ENCODE assay signal across 22 mouse cellular contexts in the genomic region with DNA sequence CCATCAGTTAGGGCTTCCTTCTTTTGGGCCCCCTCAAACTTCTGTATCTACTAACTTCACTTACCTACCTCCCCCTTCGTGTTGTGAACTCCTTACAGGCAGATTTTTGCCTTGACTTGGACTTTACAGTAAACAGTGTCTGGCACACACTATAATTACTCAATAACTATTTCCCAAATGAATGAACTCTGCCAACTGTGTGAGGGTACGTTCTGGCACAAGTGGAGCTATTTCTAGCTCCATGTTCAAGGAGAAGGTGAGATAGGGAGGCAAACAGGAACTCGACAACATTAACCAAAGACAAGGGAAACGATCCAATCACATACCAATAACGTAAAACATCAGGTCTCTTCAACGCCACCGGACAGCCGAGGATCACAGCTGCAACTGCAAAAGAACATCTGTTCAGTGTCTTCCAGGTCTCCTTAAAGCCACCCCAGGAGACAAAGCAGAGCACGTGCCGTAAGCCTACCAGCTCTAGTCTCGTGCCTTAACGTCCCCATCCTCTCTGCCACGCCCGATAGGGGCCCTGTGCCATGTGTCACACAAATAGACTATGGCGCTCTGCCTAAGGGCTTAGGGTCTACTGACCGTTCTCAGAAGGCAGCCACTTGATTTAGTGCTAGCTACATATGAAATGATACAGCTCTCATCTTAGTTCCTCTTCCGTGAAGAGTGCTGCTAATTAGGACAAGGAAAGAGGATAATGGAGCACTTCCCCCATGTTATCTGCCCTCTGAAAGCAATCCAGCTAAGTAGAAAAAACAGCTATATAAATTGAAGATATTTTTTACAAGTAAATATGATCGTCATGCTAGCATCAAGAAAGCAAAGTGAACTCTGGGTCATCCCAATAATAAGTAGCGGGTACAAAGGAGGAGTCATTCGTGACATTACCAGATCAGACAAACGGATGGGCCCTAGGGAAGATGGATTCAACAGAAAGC. TPM values are rescaled to one million over a fixed set of nuclear protein-coding genes. Genes with fewer than 3 reads are reported as not detected.
A peak's percentile ranks its signal among the peaks of the same experiment; 100 is the strongest.
DNase-seq lines count a peak whose midpoint lies in the region; ATAC-seq and TF ChIP-seq lines count a peak whose summit lies in the region.
"Had no signal": no experiment of that assay in that cellular context is flagged by ENCODE, and none has a peak within 500 bp of the region (broad histone marks: within the 10 kb centered on the region; RNA-seq: fewer than 3 reads in every experiment).

No protein-coding gene starts in this region.

- 0 out of 2 replicates have a peak, but pooled peaks have one; percentile 27 for TF ChIP-seq EP300 in heart, adult 2 months (IDR thresholded peaks at IDR 0.05; ENCODE audit: insufficient read depth, low read depth, low read length)

- TF ChIP-seq POLR2A in heart, adult 2 months (IDR thresholded peaks at IDR 0.05; ENCODE audit: insufficient read depth, low read depth, low read length), result no peak

- H3K36me3 ChIP-seq in heart, adult 2 months (ENCODE audit: control insufficient read depth, insufficient read depth, low read length), result peaks cover 27% of the 10 kb centered on the region
- H3K36me3 ChIP-seq in heart, embryonic 10.5 days, result peaks cover 55% of the 10 kb centered on the region
- H3K36me3 ChIP-seq in heart, embryonic 13.5 days, result peaks cover 72% of the 10 kb centered on the region

- WGBS in heart, adult 2 months, result 65% methylated on average over 21 of the region's 21 CpGs
- WGBS in heart, embryonic 10.5 days, result 78% methylated on average over 21 of the region's 21 CpGs
- 71% methylated on average over 21 of the region's 21 CpGs for WGBS in heart, embryonic 13.5 days

- H3K9me3 ChIP-seq in heart, embryonic 10.5 days, result no peaks in the 10 kb centered on the region
- no peaks in the 10 kb centered on the region for H3K9me3 ChIP-seq in heart, embryonic 13.5 days
- H3K9me3 ChIP-seq: kidney, embryonic 15.5 days; limb, embryonic 12.5 days; midbrain, embryonic 13.5 days; neural tube, embryonic 13.5 days; stomach, embryonic 15.5 days had no signal

- peak overlapping the region; percentile 57 for H3K27ac ChIP-seq in heart, adult 2 months
- no peak overlapping the region for H3K27ac ChIP-seq in heart, embryonic 10.5 days
- peak overlapping the region; percentile 94 for H3K27ac ChIP-seq in brown adipose tissue, adult 24 weeks (replicated peaks; ENCODE audit: low read depth, low read length)
- H3K27ac ChIP-seq in heart, embryonic 13.5 days (replicated peaks), result peak overlapping the region; percentile 29
- H3K27ac ChIP-seq: kidney, embryonic 15.5 days; limb, embryonic 12.5 days; midbrain, embryonic 13.5 days; neural tube, embryonic 13.5 days; stomach, embryonic 15.5 days had no signal

- peaks cover 7% of the 10 kb centered on the region for H3K4me1 ChIP-seq in heart, adult 2 months (ENCODE audit: control insufficient read depth, insufficient read depth, low read length)
- H3K4me1 ChIP-seq in heart, embryonic 10.5 days, result peaks cover 15% of the 10 kb centered on the region; the same call in 1 of the 2 replicates
- peaks cover 11% of the 10 kb centered on the region for H3K4me1 ChIP-seq in brown adipose tissue, adult 24 weeks (ENCODE audit: control insufficient read depth, insufficient read depth, insufficient read length, low read length)
- peaks cover 46% of the 10 kb centered on the region for H3K4me1 ChIP-seq in heart, embryonic 13.5 days
- H3K4me1 ChIP-seq: kidney, embryonic 15.5 days; limb, embryonic 12.5 days; midbrain, embryonic 13.5 days; neural tube, embryonic 13.5 days; stomach, embryonic 15.5 days had no signal

- peak overlapping the region; percentile 34; the same call in 1 of the 2 replicates for H3K9ac ChIP-seq in heart, adult 2 months (ENCODE audit: low read depth, low read length)
- no peak overlapping the region for H3K9ac ChIP-seq in heart, embryonic 13.5 days
- H3K9ac ChIP-seq: kidney, embryonic 15.5 days; limb, embryonic 12.5 days; midbrain, embryonic 13.5 days; neural tube, embryonic 13.5 days; stomach, embryonic 15.5 days had no signal

- H3K27me3 ChIP-seq in heart, adult 2 months (ENCODE audit: control insufficient read depth, insufficient read depth, low read length), result no peaks in the 10 kb centered on the region
- no peaks in the 10 kb centered on the region for H3K27me3 ChIP-seq in heart, embryonic 10.5 days (ENCODE audit: insufficient read depth, poor library complexity, severe bottlenecking)
- no peaks in the 10 kb centered on the region for H3K27me3 ChIP-seq in heart, embryonic 13.5 days (replicated peaks)
- H3K27me3 ChIP-seq: kidney, embryonic 15.5 days; limb, embryonic 12.5 days; midbrain, embryonic 13.5 days; neural tube, embryonic 13.5 days; stomach, embryonic 15.5 days had no signal

- no peak for TF ChIP-seq CTCF in heart, adult 2 months (IDR thresholded peaks at IDR 0.05)

- no peak for ATAC-seq in heart, embryonic 13.5 days (ENCODE audit: extremely low read depth, insufficient number of reproducible peaks, low FRiP score, low TSS enrichment)
- ATAC-seq: hindbrain, embryonic 16.5 days; intestine, embryonic 16.5 days; midbrain, embryonic 13.5 days had no signal

- no peak overlapping the region for H3K4me2 ChIP-seq in heart, embryonic 13.5 days
- H3K4me2 ChIP-seq: kidney, embryonic 15.5 days; limb, embryonic 12.5 days; midbrain, embryonic 13.5 days; neural tube, embryonic 13.5 days; stomach, embryonic 15.5 days had no signal

- intact Hi-C loops in heart, adult 2 months (cut with DNase I), result no loop called here

- peak; percentile 56 for DNase-seq in heart, adult 2 months
- no peak for DNase-seq in heart, embryonic 10.5 days (ENCODE audit: low spot score)
- peak; percentile 38 for DNase-seq in heart, postnatal 4 days
- no peak for DNase-seq in retina, embryonic 14.5 days (ENCODE audit: low spot score)
- no peak for DNase-seq in layer of hippocampus, adult 8-10 months (ENCODE audit: low spot score in 2 of 2)
- DNase-seq: adrenal gland, postnatal 36 days; B cell, adult 2 months; cerebellum, adult 18-20 months; cerebellum, postnatal 36 days; lung, postnatal 10 days; spleen, adult 18-20 months; thymus, adult 18-20 months; thymus, postnatal 4 days had no signal

- no peak overlapping the region for H3K4me3 ChIP-seq in heart, adult 2 months
- H3K4me3 ChIP-seq in heart, embryonic 10.5 days, result no peak overlapping the region
- no peak overlapping the region for H3K4me3 ChIP-seq in brown adipose tissue, adult 24 weeks (ENCODE audit: insufficient read depth, low read depth, low read length)
- no peak overlapping the region for H3K4me3 ChIP-seq in heart, embryonic 13.5 days
- H3K4me3 ChIP-seq: kidney, embryonic 15.5 days; limb, embryonic 12.5 days; midbrain, embryonic 13.5 days; neural tube, embryonic 13.5 days; stomach, embryonic 15.5 days had no signal

- no peaks in the 10 kb centered on the region for H3K79me2 ChIP-seq in heart, adult 2 months (replicated peaks; ENCODE audit: control insufficient read depth, insufficient read depth, low read length)

RNA-seq across cellular contexts. Expression of a gene that starts 27.4 kb away (rescaled TPM):
- total RNA-seq in heart, adult 2 months (2021), result 10 to 100 TPM; 31.8 to 35.1 TPM
- polyA plus RNA-seq in heart, adult 2 months (2012; rRNA removed), result 28.1 and 54.1 TPM in 2 replicates
- 106 and 142 TPM in 2 replicates for polyA plus RNA-seq in heart, embryonic 10.5 days (2016; fragmentation: Nextera tagmentation; extraction: Ambion mirVana)
- 143 and 155 TPM in 2 replicates for polyA plus RNA-seq in brown adipose tissue, adult 24 weeks (2012; ENCODE audit: insufficient read depth, insufficient read length, missing spikeins)
- polyA plus RNA-seq in heart, embryonic 13.5 days (2015; fragmentation: Nextera tagmentation; extraction: Ambion mirVana), result 82.5 and 91.4 TPM in 2 replicates
- 10 to 100 TPM; 47.9 to 49.5 TPM for total RNA-seq in heart, postnatal 4 days (2021)
- total RNA-seq in layer of hippocampus, adult 8-10 months (2022), result 10 to 100 TPM; 31.8 to 42.2 (median 38.9) TPM

RNA-seq across cellular contexts. Expression of a gene that starts 27.4 kb away (rescaled TPM):
- total RNA-seq in heart, adult 2 months (2021), result 10 to 100 TPM; 34.9 to 45.2 TPM
- 29.5 and 45.9 TPM in 2 replicates for polyA plus RNA-seq in heart, adult 2 months (2012; rRNA removed)
- polyA plus RNA-seq in heart, embryonic 10.5 days (2016; fragmentation: Nextera tagmentation; extraction: Ambion mirVana), result 10.8 and 15.7 TPM in 2 replicates
- polyA plus RNA-seq in brown adipose tissue, adult 24 weeks (2012; ENCODE audit: insufficient read depth, insufficient read length, missing spikeins), result 12.1 and 19.3 TPM in 2 replicates
- polyA plus RNA-seq in heart, embryonic 13.5 days (2015; fragmentation: Nextera tagmentation; extraction: Ambion mirVana), result 9.3 and 10.1 TPM in 2 replicates
- total RNA-seq in heart, postnatal 4 days (2021), result 10 to 100 TPM; 38.5 to 40.1 TPM
- 100 to 1,000 TPM in 2 of 4 experiments, 10 to 100 TPM in 2; 84.3 to 106 (median 98.5) TPM for total RNA-seq in layer of hippocampus, adult 8-10 months (2022)

RNA-seq across cellular contexts. Expression of a gene that starts 52.8 kb away (rescaled TPM):
- total RNA-seq in heart, adult 2 months (2021), result 10 to 100 TPM; 26.7 to 26.8 TPM
- 9.3 and 12.1 TPM in 2 replicates for polyA plus RNA-seq in heart, adult 2 months (2012; rRNA removed)
- polyA plus RNA-seq in heart, embryonic 10.5 days (2016; fragmentation: Nextera tagmentation; extraction: Ambion mirVana), result 23.8 and 28.7 TPM in 2 replicates
- 13.4 and 13.5 TPM in 2 replicates for polyA plus RNA-seq in brown adipose tissue, adult 24 weeks (2012; ENCODE audit: insufficient read depth, insufficient read length, missing spikeins)
- 17.1 and 18.3 TPM in 2 replicates for polyA plus RNA-seq in heart, embryonic 13.5 days (2015; fragmentation: Nextera tagmentation; extraction: Ambion mirVana)
- total RNA-seq in heart, postnatal 4 days (2021), result 10 to 100 TPM; 39.4 to 45.2 TPM
- total RNA-seq in layer of hippocampus, adult 8-10 months (2022), result 100 to 1,000 TPM; 109 to 145 (median 122) TPM

Comparison
In these comparisons a context has a peak if more than half of its experiments do, and no peak if none do; other contexts are left out.
1. DNase-seq: peak in heart, adult 2 months (2 of 2) and heart, postnatal 4 days (single experiment); none in heart, embryonic 10.5 days (single experiment), retina, embryonic 14.5 days (single experiment) and layer of hippocampus, adult 8-10 months (0 of 2).